Mouse (Mus musculus) small intestine, adult 2 months (tissue): Measurements from ENCODE around the gene Ube2g1.

Source experiments
- CTCF ChIP-seq: fragments of 200-500 bp; IDR thresholded peaks from 2 replicates; pipeline ENCODE4 v1.5.1; 2012; ENCODE audit warnings: low read depth, mild to moderate bottlenecking, control low read depth, inconsistent platforms, low read length, moderate library complexity, mixed read lengths; ENCODE audit not compliant: insufficient replicate concordance, insufficient read length; ENCODE audit errors: extremely low read depth
- POLR2A ChIP-seq: fragments of 200-500 bp; IDR thresholded peaks from 2 replicates; pipeline ENCODE4 v1.6.1; 2012; ENCODE audit warnings: low read depth, mild to moderate bottlenecking, control low read depth, inconsistent platforms, low read length, moderate library complexity

DNA sequence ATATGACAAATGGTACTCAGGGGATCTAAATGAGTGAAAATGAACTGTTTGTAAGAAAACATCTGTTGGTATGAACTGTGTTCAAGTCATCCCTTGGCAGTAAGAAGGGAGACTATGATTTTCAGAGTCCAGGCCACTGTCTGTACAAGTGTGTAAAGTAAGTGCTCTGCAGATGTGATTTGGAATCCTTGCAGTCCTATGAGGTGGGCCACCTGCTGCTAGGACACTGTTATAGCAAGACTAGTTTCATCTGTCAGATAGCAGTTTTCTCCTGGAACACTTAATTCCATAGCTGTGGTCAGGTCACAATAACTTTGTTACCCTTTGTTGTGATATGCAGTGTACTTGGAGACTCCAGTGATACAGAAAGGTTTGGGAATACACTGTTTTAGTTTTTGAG is 118.9 kb downstream of the Ube2g1 start:
- TF ChIP-seq CTCF (no peak), POLR2A (no peak)
